Mouse (Mus musculus) heart, postnatal 36 days (tissue): ENCODE data around the gene Nkd1. TPM values are rescaled to one million over a fixed set of nuclear protein-coding genes. Genes with fewer than 3 reads are reported as not detected.

Source experiments
- DNase-seq, 2 experiments: peaks; one replicate each; pipeline ENCODE4 v3.0.0; 2021 to 2022
- intact Hi-C: fragments of 180-260 bp; cut with DNase I; formaldehyde crosslinking; loops from one replicate; pipeline ENCODE4 v1.15.1; 2025
- total RNA-seq, 2 experiments: library from RNA; stranded (reverse); gene quantifications; 2 replicates each; pipeline ENCODE4 v1.2.3; 2021

The Nkd1 gene
- total RNA-seq, 2 experiments from 2014 or later: 2.5 to 3.4 TPM

- intact Hi-C loops: no loop called here
- DNase-seq: no peak
Observed at GRCm38 (mm10) chr8:88642734-88643564, 121.8 kb downstream of the Nkd1 start.

Other genes with a start within 250 kb of the Nkd1 start
- 1 to 10 TPM; 5.0 to 7.4 TPM for gene Adcy7, start 249.0 kb upstream of the Nkd1 start, total RNA-seq
- 10 to 100 TPM; 70.9 to 83.8 TPM for gene Brd7, start 159.2 kb upstream of the Nkd1 start, total RNA-seq
- gene Snx20, start 114.8 kb downstream of the Nkd1 start, total RNA-seq: 1 to 10 TPM in 1 of 2 experiments, under 1 TPM in 1; 0.94 to 1.6 TPM
- 1 to 10 TPM; 1.1 to 1.4 TPM for gene Nod2, start 126.0 kb downstream of the Nkd1 start, total RNA-seq
- gene Cyld, start 175.7 kb downstream of the Nkd1 start, total RNA-seq: 10 to 100 TPM; 25.4 to 31.5 TPM